28 mouse cellular contexts compared by ENCODE assay signal in genomic region chr16:23282941-23283340, GRCm38 (mm10). TPM values are rescaled to one million over a fixed set of nuclear protein-coding genes. Genes with fewer than 3 reads are reported as not detected.
DNase-seq lines count a peak whose midpoint lies in the region; ATAC-seq lines count a peak whose summit lies in the region.
"Had no signal": no experiment of that assay in that cellular context is flagged by ENCODE, and none has a peak within 500 bp of the region (broad histone marks: within the 10 kb centered on the region; RNA-seq: fewer than 3 reads in every experiment).

No protein-coding gene starts in this region.

- H3K9ac ChIP-seq in forebrain, embryonic 15.5 days (replicated peaks) = no peak overlapping the region
- H3K9ac ChIP-seq: hindbrain, embryonic 13.5 days; limb, embryonic 13.5 days; liver, embryonic 12.5 days; midbrain, embryonic 15.5 days had no signal

- H3K36me3 ChIP-seq in forebrain, embryonic 15.5 days = no peaks in the 10 kb centered on the region
- H3K36me3 ChIP-seq: liver, embryonic 12.5 days; midbrain, embryonic 15.5 days had no signal

- DNase-seq in 416B (ENCODE audit: low read depth) (peak; percentile 50), A20 (ENCODE audit: low read depth, low spot score) (peak; percentile 70), adipocyte (ENCODE audit: low spot score) (no peak)
- DNase-seq: adrenal gland, postnatal 10 days; cerebellum, adult 11-12 months; cerebellum, postnatal 10 days; gastrocnemius, postnatal 14 days; heart, adult 18-20 months; heart, postnatal 4 days; kidney, postnatal 14 days; layer of hippocampus, adult 9-11 months; lung, adult 18-20 months; lung, postnatal 10 days; right cerebral cortex, postnatal 4 days; thymus, postnatal 36 days had no signal

- WGBS in forebrain, embryonic 15.5 days = 85% methylated on average over 5 of the region's 5 CpGs

- H3K27me3 ChIP-seq in forebrain, embryonic 15.5 days = no peaks in the 10 kb centered on the region
- H3K27me3 ChIP-seq: hindbrain, embryonic 13.5 days; limb, embryonic 13.5 days; midbrain, embryonic 15.5 days had no signal

- peak; percentile 14 for ATAC-seq in activated CD4-positive, CD25-positive, alpha-beta regulatory T cell, adult 4 months
- peak; percentile 43 for ATAC-seq in megakaryocyte, adult 5-6 weeks (ENCODE audit: poor library complexity, severe bottlenecking)
- ATAC-seq in megakaryocyte progenitor cell, adult 5-6 weeks (replicated peaks; ENCODE audit: poor library complexity) = no peak
- ATAC-seq in forebrain, embryonic 15.5 days (replicated peaks) = no peak
- ATAC-seq: intestine, postnatal 0 days; liver, embryonic 12.5 days; midbrain, embryonic 15.5 days had no signal

- no peak overlapping the region for H3K27ac ChIP-seq in forebrain, embryonic 15.5 days (replicated peaks)
- H3K27ac ChIP-seq: hindbrain, embryonic 13.5 days; limb, embryonic 13.5 days; liver, embryonic 12.5 days; macrophage; midbrain, embryonic 10.5 days; midbrain, embryonic 15.5 days had no signal

- no peak overlapping the region for H3K4me3 ChIP-seq in forebrain, embryonic 15.5 days
- H3K4me3 ChIP-seq: erythroblast, embryonic 14.5 days; hindbrain, embryonic 13.5 days; limb, embryonic 13.5 days; liver, embryonic 12.5 days; midbrain, embryonic 10.5 days; midbrain, embryonic 15.5 days had no signal

- H3K4me2 ChIP-seq in forebrain, embryonic 15.5 days (replicated peaks) = no peak overlapping the region
- H3K4me2 ChIP-seq: heart, embryonic 11.5 days; hindbrain, embryonic 13.5 days; limb, embryonic 13.5 days; liver, embryonic 12.5 days; midbrain, embryonic 15.5 days had no signal

- 0 out of 2 replicates have a peak, but pooled peaks cover 10% of the 10 kb centered on the region for H3K4me1 ChIP-seq in forebrain, embryonic 15.5 days
- H3K4me1 ChIP-seq: midbrain, embryonic 10.5 days had no signal

- no peaks in the 10 kb centered on the region for H3K9me3 ChIP-seq in forebrain, embryonic 15.5 days
- H3K9me3 ChIP-seq: hindbrain, embryonic 13.5 days; limb, embryonic 13.5 days; liver, embryonic 12.5 days; midbrain, embryonic 10.5 days; midbrain, embryonic 15.5 days had no signal

RNA-seq across cellular contexts. Expression of gene St6gal1, which starts 58.4 kb away (rescaled TPM):
- polyA plus RNA-seq in activated CD4-positive, CD25-positive, alpha-beta regulatory T cell, adult 4 months (2017; shearing (Covaris generic)) = 10 to 100 TPM; 68.6 to 88.1 TPM
- total RNA-seq in megakaryocyte, adult 5-6 weeks (2015) = 2.4 and 2.8 TPM in 2 replicates
- 2.3 and 3.3 TPM in 2 replicates for total RNA-seq in megakaryocyte, adult 5-6 weeks (2017)
- 0.05 and 0.37 TPM in 2 replicates for total RNA-seq in megakaryocyte progenitor cell, adult 5-6 weeks (2015)
- total RNA-seq in megakaryocyte progenitor cell, adult 5-6 weeks (2017) = 0.03 and 1.2 TPM in 2 replicates
- 53.8 and 55.9 TPM in 2 replicates for polyA plus RNA-seq in forebrain, embryonic 15.5 days (2015; fragmentation: Nextera tagmentation; extraction: Ambion mirVana)
- polyA plus RNA-seq: erythroblast, embryonic 14.5 days had no signal

Comparison
In these comparisons a context has a peak if more than half of its experiments do, and no peak if none do; other contexts are left out.
1. ATAC-seq: peak in activated CD4-positive, CD25-positive, alpha-beta regulatory T cell, adult 4 months (single experiment) and megakaryocyte, adult 5-6 weeks (single experiment); none in megakaryocyte progenitor cell, adult 5-6 weeks (single experiment) and forebrain, embryonic 15.5 days (single experiment).